Mouse (Mus musculus) bone marrow macrophage, adult 2 months (primary cell): ENCODE measurements around the gene Muc20.

Experiments
- CTCF ChIP-seq: IDR thresholded peaks from 2 replicates; pipeline ENCODE4 v1.5.1; 2012; ENCODE audit warnings: low read depth, mild to moderate bottlenecking, low read length, moderate library complexity
- POLR2A ChIP-seq: IDR thresholded peaks from 2 replicates; pipeline ENCODE4 v1.6.1; 2012; ENCODE audit warnings: mild to moderate bottlenecking, low read depth, low read length, borderline replicate concordance

- no peak for TF ChIP-seq POLR2A
- TF ChIP-seq CTCF = no peak
Observed at GRCm38 (mm10) chr16:32764550-32764949, 32.7 kb downstream of the Muc20 start.
